Mouse (Mus musculus): ENCODE results near the gene Rrp1b.
"Not testable (repeated sequence)": the region's sequence is repeated elsewhere in the genome, so short reads cannot be mapped to it uniquely, and the experiment has no call there.

Gene Rrp1b

GRCm38 (mm10) chr17:32034322-32034721 lies 1.6 kb upstream of the Rrp1b start:
- DNase-seq = no peak

- no peak for DNase-seq
These were observed 874 bp downstream of the Rrp1b start for GRCm38 (mm10) chr17:32036509-32037438.

DNA sequence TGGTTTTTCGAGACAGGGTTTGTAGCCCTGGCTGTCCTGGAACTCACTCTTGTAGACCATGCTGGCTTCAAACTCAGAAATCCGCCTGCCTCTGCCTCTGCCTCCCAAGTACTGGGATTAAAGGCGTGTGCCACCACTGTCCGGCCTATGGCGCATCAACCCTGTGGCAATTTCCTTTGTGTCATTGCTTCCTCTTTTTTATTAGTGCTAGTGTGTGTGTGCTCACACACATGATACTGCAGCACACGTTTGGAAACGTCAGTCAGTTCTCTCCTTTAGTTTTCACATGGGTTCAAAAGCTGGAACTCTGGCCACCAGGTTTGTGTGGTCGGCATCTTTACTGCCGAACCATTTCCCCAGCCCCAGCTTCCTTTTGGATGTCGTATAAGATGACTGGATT lies 4.4 kb downstream of the Rrp1b start:
- no peak for DNase-seq

- DNase-seq = no peak
These were observed 10.6 kb downstream of the Rrp1b start for GRCm38 (mm10) chr17:32046541-32046940.

DNA sequence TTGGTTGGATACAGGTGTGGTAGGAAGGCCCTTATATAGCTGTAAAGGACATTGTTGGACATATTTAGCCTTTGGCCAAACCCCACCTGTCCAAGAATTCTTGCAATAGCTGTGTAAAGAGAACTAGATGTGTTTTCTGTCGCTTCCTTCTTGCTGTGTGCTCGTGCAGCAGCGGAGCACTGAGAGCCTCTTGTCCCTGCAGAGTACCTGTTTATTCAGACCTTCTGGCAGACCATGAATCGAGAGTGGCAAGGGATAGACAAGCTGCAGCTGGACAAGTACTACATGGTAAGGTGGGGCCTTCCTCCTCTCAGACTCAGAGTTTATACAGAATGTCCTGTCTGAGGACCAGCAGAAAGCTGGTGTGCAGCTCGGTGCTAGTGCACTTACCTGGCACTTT lies 12.5 kb downstream of the Rrp1b start:
- DNase-seq = no peak

GRCm38 (mm10) chr17:32049914-32050313 lies 14.0 kb downstream of the Rrp1b start:
- no peak for DNase-seq

DNA sequence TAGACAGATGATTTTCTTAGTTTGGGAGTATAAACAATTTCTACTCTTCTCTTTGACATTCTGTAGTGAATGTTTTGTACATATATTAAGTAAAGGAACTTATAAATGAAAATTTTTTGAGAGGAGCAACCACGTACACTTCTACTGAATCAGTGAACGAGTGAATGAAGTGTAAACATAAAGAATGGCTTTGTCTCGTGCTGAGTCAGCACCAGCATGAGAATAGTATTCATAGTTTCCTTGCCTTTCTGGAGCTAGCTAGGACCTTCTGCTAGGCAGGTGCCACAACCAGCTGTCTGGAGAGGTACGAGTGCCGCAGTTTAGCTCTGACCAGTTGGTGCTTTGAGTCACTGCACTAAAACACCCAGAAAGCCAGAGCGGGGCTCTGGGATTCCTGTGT lies 14.7 kb downstream of the Rrp1b start:
- DNase-seq = no peak

- DNase-seq = peak in 1 of 2 experiments; percentile 14
These were observed 16.6 kb downstream of the Rrp1b start for GRCm38 (mm10) chr17:32052237-32053080.

DNA sequence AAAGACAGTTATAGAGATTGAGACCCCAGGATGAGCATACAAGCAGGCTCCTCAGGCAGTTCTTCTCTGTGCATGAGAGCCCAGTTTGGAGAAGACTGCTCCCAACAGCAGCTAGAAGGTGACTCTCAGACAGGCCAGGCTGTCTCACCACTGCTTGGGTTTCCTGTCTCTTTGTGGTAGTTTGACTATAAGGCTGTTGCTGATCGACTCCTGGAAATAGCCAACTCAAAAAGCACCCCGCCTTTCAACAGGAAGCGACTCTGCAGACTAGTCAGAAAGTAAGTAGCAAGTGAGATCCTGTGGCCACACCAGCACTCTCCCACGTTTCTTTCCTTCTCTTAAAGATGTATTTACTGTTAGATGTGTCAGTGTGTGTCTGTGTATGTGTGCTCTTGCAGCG lies 17.8 kb downstream of the Rrp1b start:
- DNase-seq = no peak

GRCm38 (mm10) chr17:32057843-32058242 lies 21.9 kb downstream of the Rrp1b start:
- DNase-seq = no peak

GRCm38 (mm10) chr17:32059084-32059483 lies 23.2 kb downstream of the Rrp1b start:
- no peak for DNase-seq

DNA sequence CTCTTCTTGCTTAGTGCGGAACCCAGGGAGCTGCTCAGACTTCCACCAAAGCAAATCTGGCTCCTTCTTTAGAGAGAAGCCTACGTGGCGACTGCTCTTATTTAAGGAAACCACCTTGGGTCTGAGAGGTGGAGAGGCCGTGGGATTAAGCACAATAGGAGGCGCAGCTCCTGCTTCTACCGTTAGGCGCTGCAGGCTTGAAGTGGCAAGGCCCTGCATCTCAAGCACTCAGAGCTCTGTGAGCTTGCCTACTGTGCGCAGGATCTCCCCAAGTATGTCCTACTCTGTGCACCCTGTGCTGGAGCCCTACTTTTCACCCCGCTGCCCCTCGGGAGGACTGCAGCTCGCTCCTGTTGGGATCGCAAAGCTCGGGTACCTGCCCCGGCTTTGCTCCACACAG lies 25.3 kb downstream of the Rrp1b start:
- no peak for DNase-seq

GRCm38 (mm10) chr17:32063654-32064053 lies 27.8 kb downstream of the Rrp1b start:
- no peak for DNase-seq

DNA sequence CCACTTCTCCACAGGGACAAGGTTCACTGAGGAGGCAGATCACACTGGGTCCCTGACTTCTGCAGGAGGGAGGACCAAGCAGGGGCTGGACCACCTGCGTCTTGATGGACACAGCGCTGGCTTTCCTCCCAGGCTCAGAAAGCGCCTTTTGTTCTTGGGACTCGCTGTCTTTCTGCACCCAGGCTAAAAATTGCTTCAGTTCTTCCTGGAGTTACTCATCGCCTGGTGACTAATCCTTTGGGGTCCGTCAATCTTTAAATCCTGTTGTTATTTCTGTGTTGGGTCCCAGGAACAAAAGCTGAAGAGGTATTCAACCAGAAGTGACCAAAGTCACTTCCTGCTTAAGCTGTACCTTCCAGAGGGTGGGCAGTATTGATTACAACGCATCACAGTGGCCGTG lies 28.9 kb downstream of the Rrp1b start:
- not testable (repeated sequence) for DNase-seq

DNA sequence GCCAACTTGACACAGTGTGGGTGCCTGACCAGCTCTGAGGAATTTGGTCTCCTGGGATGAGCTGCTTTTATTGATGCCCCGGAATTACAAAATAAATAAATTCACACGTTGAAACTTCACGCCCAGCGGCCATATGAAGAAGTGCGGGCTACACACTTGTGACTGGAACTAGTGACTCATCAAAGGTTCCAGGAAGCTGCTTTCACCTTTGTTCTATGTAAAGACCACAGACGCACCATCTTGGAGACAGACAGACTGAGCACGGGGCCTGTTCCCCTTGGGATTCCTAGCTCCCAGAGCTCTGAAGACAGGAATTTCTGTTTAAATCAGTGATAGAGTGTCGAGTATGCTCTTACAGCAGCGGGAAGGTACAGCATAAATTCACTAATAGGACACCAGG lies 31.6 kb downstream of the Rrp1b start:
- no peak for DNase-seq

DNA sequence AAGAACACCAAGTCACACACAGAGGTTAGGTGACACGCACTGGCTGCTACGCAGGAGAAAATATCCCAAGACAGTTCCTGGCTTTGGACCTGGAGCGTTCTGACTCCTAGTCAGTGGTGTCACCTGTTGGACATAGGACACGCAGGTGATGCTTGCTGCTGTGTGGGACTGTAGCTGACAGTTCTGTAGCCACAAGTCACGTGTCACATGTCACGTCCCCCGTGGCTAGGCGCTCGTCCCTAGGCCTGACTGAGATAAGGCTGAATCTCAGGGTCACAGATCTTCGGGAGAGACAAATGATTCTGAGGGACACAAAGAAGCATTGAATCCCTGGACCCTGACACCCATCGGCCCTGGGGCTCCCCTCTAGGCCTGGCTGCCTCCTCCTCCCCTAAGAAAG lies 32.5 kb downstream of the Rrp1b start:
- DNase-seq = no peak

- DNase-seq = no peak
These were observed 32.9 kb downstream of the Rrp1b start for GRCm38 (mm10) chr17:32068810-32069209.

DNA sequence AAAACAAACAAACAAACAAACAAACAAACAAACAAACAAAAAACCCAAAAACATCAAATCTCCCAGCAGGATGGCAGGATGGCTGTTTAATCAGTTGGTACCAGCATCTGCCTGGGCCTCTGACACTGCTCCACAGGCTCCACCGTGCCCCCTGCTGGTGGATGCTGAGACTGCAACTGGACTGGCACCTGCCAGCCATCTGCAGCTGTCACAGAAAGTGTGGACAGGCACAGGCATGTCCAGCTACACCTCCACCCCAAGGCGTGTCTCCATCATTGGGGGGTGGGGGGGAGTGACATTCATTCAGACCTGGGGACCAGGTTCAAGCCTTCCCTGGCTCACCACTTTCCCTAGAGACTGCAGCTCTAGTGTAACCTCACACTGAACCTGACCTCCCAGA lies 37.5 kb downstream of the Rrp1b start:
- peak; percentile 84 to 91 for DNase-seq

- no peak for DNase-seq
These were observed 38.8 kb downstream of the Rrp1b start for GRCm38 (mm10) chr17:32074658-32075057.

GRCm38 (mm10) chr17:32075164-32075563 lies 39.3 kb downstream of the Rrp1b start:
- peak; percentile 68 to 75 for DNase-seq

- DNase-seq = peak in 1 of 2 experiments; percentile 64
These were observed 47.5 kb downstream of the Rrp1b start for GRCm38 (mm10) chr17:32083351-32083750.

DNA sequence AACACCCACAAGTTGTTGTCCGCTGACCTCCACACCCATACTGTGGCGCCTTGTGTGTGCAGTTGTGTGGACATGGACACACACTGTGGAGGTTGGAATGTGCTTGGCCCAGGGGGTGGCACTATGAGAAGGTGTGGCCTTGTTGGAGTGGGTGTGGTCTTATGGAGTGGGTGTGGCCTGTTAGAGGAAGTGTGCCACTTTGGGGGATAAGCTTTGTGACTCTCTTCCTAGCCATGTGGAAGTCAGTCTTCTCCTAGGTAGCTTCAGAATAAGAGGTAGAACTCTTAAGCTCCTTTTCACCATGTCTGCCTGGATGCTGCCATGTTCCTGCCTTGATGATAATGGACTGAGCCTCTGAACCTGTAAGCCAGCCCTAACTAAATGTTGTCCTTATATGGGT lies 51.2 kb downstream of the Rrp1b start:
- no peak for DNase-seq

GRCm38 (mm10) chr17:32091032-32091363 lies 55.1 kb downstream of the Rrp1b start:
- no peak for DNase-seq
